Mouse (Mus musculus) liver, embryonic 14.5 days (tissue): ENCODE results near the gene Gm20431. TPM values are rescaled to one million over a fixed set of nuclear protein-coding genes. Genes with fewer than 3 reads are reported as not detected.

Experiments
- ATAC-seq: fragments of 200-750 bp; cut with Nextera tagmentation; 2 replicates; pipeline ENCODE4 v1.8.0; 2017; ENCODE audit warnings: moderate number of reproducible peaks, mild to moderate bottlenecking, moderate library complexity; ENCODE audit not compliant: insufficient read depth
- DNase-seq, 3 experiments: peaks; one replicate each; pipeline ENCODE4 v3.0.0-alpha.2; 2012 to 2013; ENCODE audit warnings: low read depth in 3 of 3, low spot score in 3 of 3
- H3K27ac ChIP-seq: fragments of 300-500 bp; sonication (generic); 2 replicates; pipeline ENCODE4 v1.5.1; 2014; ENCODE audit warnings: moderate library complexity, mild to moderate bottlenecking, control low read depth, inconsistent platforms
- H3K27me3 ChIP-seq: fragments of 300-500 bp; sonication (generic); 2 replicates; pipeline ENCODE4 v1.6.1; 2014; ENCODE audit warnings: mild to moderate bottlenecking, low read length, moderate library complexity; ENCODE audit not compliant: control insufficient read depth, insufficient read depth
- H3K36me3 ChIP-seq: fragments of 300-500 bp; sonication (generic); replicated peaks from 2 replicates; pipeline ENCODE4 v1.6.1; 2014; ENCODE audit warnings: low read depth; ENCODE audit not compliant: control insufficient read depth, insufficient read depth
- H3K4me1 ChIP-seq, 2 experiments: fragments of 200-500 bp in 1 of 2; fragments of 300-500 bp in 1 of 2; sonication (generic) in 1 of 2; replicated peaks; 2 replicates each; pipeline ENCODE4 v1.6.1; 2012 to 2014; ENCODE audit warnings: antibody characterized with exemption in 1 of 2, inconsistent platforms in 1 of 2, low read length in 1 of 2; ENCODE audit not compliant: control insufficient read depth in 2 of 2, insufficient read depth in 2 of 2
- H3K4me2 ChIP-seq: fragments of 300-500 bp; sonication (generic); 2 replicates; pipeline ENCODE4 v1.6.1; 2014; ENCODE audit warnings: low read depth, mild to moderate bottlenecking, control low read depth, moderate library complexity
- H3K4me3 ChIP-seq, 2 experiments: fragments of 200-500 bp in 1 of 2; fragments of 300-500 bp in 1 of 2; sonication (generic) in 1 of 2; 2 replicates each; pipeline ENCODE4 v1.5.1; 2012 to 2014; ENCODE audit warnings: low read depth in 2 of 2, low read length in 2 of 2, mild to moderate bottlenecking in 2 of 2, control low read depth in 1 of 2, inconsistent platforms in 1 of 2, moderate library complexity in 1 of 2; ENCODE audit not compliant: insufficient read depth in 1 of 2
- H3K9ac ChIP-seq: fragments of 300-500 bp; sonication (generic); replicated peaks from 2 replicates; pipeline ENCODE4 v1.6.1; 2014; ENCODE audit warnings: mild to moderate bottlenecking, control low read depth, moderate library complexity
- H3K9me3 ChIP-seq: fragments of 300-500 bp; sonication (generic); 2 replicates; pipeline ENCODE4 v1.6.1; 2016; ENCODE audit warnings: low read length, mixed read lengths; ENCODE audit not compliant: control insufficient read depth
- CTCF ChIP-seq: IDR thresholded peaks from 2 replicates; pipeline ENCODE4 v1.5.1; 2016; ENCODE audit warnings: antibody characterized with exemption, low read depth, control low read depth
- EP300 ChIP-seq: IDR thresholded peaks from 2 replicates; pipeline ENCODE4 v1.6.1; 2016; ENCODE audit warnings: antibody characterized with exemption, low read depth
- WGBS: fragments of 180-500 bp; shearing (Covaris S2); extraction: QIAGEN DNeasy Blood & Tissue Kit; methylation state at CpG from one replicate; pipeline ENCODE4 v1.1.7; 2014; ENCODE audit not compliant: insufficient replicate concordance; 5-methylcytosine and 5-hydroxymethylcytosine counted together
- polyA plus RNA-seq, 2 experiments: library from polyadenylated mRNA; depleted of rRNA in 1 of 2; stranded (reverse) in 1 of 2; unstranded in 1 of 2; fragments of >200 nt; fragmentation: Nextera tagmentation in 1 of 2; extraction: Ambion mirVana in 1 of 2; gene quantifications; 2 replicates each; pipeline versions ENCODE4 v1.2.1 to v1.2.3; 2012 to 2014

The Gm20431 gene
- polyA plus RNA-seq, 2 experiments: 0.96 TPM; not detected in 1

GRCm38 (mm10) chr2:167657973-167658372, 3.3 kb downstream of the Gm20431 start:
- no peaks in the 10 kb centered on the region for H3K36me3 ChIP-seq
- no peak for DNase-seq
- no peak overlapping the region for H3K27ac ChIP-seq
- no peak overlapping the region for H3K4me2 ChIP-seq
- no peaks in the 10 kb centered on the region for H3K9me3 ChIP-seq
- no peak overlapping the region for H3K9ac ChIP-seq
- 60% methylated on average over 4 of the region's 4 CpGs for WGBS
- H3K27me3 ChIP-seq: no peaks in the 10 kb centered on the region
- no peak for ATAC-seq
- H3K4me1 ChIP-seq: peaks cover 6 to 16% of the 10 kb centered on the region in 2 experiments
- no peak overlapping the region for H3K4me3 ChIP-seq
- TF ChIP-seq CTCF: no peak
- TF ChIP-seq EP300: no peak

GRCm38 (mm10) chr2:167656629-167657478, 4.4 kb downstream of the Gm20431 start:
- TF ChIP-seq EP300 (no peak), CTCF (no peak)
- no peaks in the 10 kb centered on the region for H3K9me3 ChIP-seq
- 38% methylated on average over 16 of the region's 16 CpGs for WGBS
- ATAC-seq (no peak), DNase-seq (no peak)
- H3K4me2 ChIP-seq: peak overlapping the region; percentile 23
- H3K27me3 ChIP-seq: no peaks in the 10 kb centered on the region
- H3K9ac ChIP-seq: no peak overlapping the region
- no peaks in the 10 kb centered on the region for H3K36me3 ChIP-seq
- no peak overlapping the region for H3K4me3 ChIP-seq
- H3K27ac ChIP-seq: peak overlapping the region; percentile 28
- peaks cover 1 to 12% of the 10 kb centered on the region in 2 experiments; a peak in 3 of 4 replicates for H3K4me1 ChIP-seq

GRCm38 (mm10) chr2:167654911-167655600, 6.2 kb downstream of the Gm20431 start:
- no peak overlapping the region for H3K4me2 ChIP-seq
- peaks cover 0 to 3% of the 10 kb centered on the region in 2 experiments; a peak in 3 of 4 replicates for H3K4me1 ChIP-seq
- H3K27me3 ChIP-seq: no peaks in the 10 kb centered on the region
- no peaks in the 10 kb centered on the region for H3K9me3 ChIP-seq
- H3K9ac ChIP-seq: no peak overlapping the region
- TF ChIP-seq CTCF (no peak), EP300 (no peak)
- ATAC-seq (no peak), DNase-seq (no peak)
- no peak overlapping the region for H3K4me3 ChIP-seq
- WGBS: 81% methylated on average over 10 of the region's 10 CpGs
- no peaks in the 10 kb centered on the region for H3K36me3 ChIP-seq
- no peak overlapping the region for H3K27ac ChIP-seq

- Histone ChIP-seq H3K4me1 (no peaks in the 10 kb centered on the region), H3K9me3 (no peaks in the 10 kb centered on the region), H3K9ac (no peak overlapping the region), H3K27me3 (no peaks in the 10 kb centered on the region), H3K36me3 (no peaks in the 10 kb centered on the region), H3K4me2 (no peak overlapping the region), H3K27ac (no peak overlapping the region), H3K4me3 (no peak overlapping the region)
- no peak for TF ChIP-seq EP300
- no peak for TF ChIP-seq CTCF
- no peak for DNase-seq
- 64% methylated on average over 7 of the region's 7 CpGs for WGBS
- no peak for ATAC-seq
Observed at GRCm38 (mm10) chr2:167652694-167653093, 8.6 kb downstream of the Gm20431 start.

- Histone ChIP-seq H3K27ac (no peak overlapping the region), H3K27me3 (no peaks in the 10 kb centered on the region), H3K9me3 (no peaks in the 10 kb centered on the region), H3K4me2 (no peak overlapping the region), H3K4me3 (no peak overlapping the region), H3K4me1 (no peaks in the 10 kb centered on the region), H3K9ac (no peak overlapping the region), H3K36me3 (no peaks in the 10 kb centered on the region)
- DNase-seq (no peak), ATAC-seq (no peak)
- 81% methylated on average over 9 of the region's 9 CpGs for WGBS
- TF ChIP-seq EP300: no peak
- TF ChIP-seq CTCF: no peak
Observed at GRCm38 (mm10) chr2:167651622-167652021, 9.7 kb downstream of the Gm20431 start.
